Mouse (Mus musculus) liver, adult 2 months (tissue): ENCODE measurements around the gene Ccnl2.
A peak's percentile ranks its signal among the peaks of the same experiment; 100 is the strongest.

ENCODE experiments used
- CTCF ChIP-seq: fragments of 200-500 bp; IDR thresholded peaks from 2 replicates; pipeline ENCODE4 v1.5.1; 2011; ENCODE audit warnings: low read depth, low read length, control low read depth
- POLR2A ChIP-seq: fragments of 200-500 bp; IDR thresholded peaks from 2 replicates; pipeline ENCODE4 v1.6.1; 2011; ENCODE audit warnings: low read length, control low read depth; ENCODE audit not compliant: insufficient read depth; ENCODE audit errors: extremely low read depth

- TF ChIP-seq CTCF (peak; percentile 87), POLR2A (peak; percentile 73)
These were observed 19.0 kb downstream of the Ccnl2 start, which contains the start of gene Aurkaip1 for GRCm38 (mm10) chr4:155831205-155831766.
